Mouse (Mus musculus): Measurements from ENCODE around the gene Col4a3bp. TPM values are rescaled to one million over a fixed set of nuclear protein-coding genes. Genes with fewer than 3 reads are reported as not detected.

The Col4a3bp gene
- polyA plus RNA-seq, 1 experiment from 2014 or later = 10.0 TPM

DNA sequence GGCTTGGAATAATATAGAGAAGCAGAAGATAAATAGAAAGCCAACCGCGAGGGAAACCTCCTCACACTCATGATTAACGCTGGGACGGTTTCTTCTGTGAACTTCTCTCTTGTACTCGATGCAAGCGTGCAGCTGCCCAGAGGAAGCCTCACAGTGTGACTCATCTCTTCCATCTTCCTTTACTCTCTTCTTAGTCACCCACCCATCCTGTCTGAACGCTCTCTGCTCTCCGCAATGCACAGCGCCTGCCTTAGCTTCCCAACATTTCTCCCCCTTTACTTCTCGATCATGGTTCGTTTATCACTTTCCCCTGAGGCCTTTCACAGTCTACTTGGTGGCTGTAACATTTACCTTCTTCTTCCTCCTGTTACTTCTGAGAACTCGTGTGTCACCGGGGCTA is 31.8 kb upstream of the Col4a3bp start:
- TF ChIP-seq EP300 (IDR thresholded peaks at IDR 0.05) = peak; percentile 32
- no peak for TF ChIP-seq CTCF (IDR thresholded peaks at IDR 0.05)
- Histone ChIP-seq H3K4me3 (ENCODE audit: low read depth, low read length) (no peak overlapping the region), H3K4me2 (replicated peaks; ENCODE audit: low read depth, low read length) (no peak overlapping the region), H3K9ac (replicated peaks; ENCODE audit: low read depth) (no peak overlapping the region), H3K36me3 (ENCODE audit: insufficient read depth, low read length) (no peaks in the 10 kb centered on the region), H3K4me1 (ENCODE audit: insufficient read depth, low read depth, low read length) (peaks cover 11% of the 10 kb centered on the region; the same call in 1 of the 2 replicates), H3K27ac (ENCODE audit: low read length) (peak overlapping the region; percentile 34), H3K27me3 (replicated peaks; ENCODE audit: insufficient read depth, low read length) (no peaks in the 10 kb centered on the region), H3K9me3 (ENCODE audit: low read length) (no peaks in the 10 kb centered on the region)
- 55% methylated on average over 13 of the region's 13 CpGs for WGBS
- DNase-seq (ENCODE audit: low spot score) = peak; percentile 66
- ATAC-seq = peak; percentile 77

DNA sequence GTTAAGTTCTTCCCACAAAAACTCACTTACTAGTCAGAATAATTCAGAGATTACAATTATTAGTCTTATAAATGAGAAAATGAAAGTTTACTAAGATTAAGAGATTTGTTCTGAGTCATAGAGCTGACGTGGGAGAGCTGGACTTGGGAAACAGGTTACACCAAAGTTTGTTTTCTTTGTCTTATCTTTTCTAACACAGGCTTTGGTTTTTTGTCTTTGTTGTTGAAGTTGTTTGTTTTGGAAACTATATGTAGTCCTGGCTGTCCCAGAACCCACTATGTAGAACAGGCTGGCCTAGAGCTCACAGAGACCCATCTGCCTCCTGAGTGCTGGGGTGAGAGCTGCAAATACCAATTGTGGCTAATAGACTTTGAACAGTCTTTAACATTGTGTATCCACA is 31.2 kb upstream of the Col4a3bp start:
- no peak overlapping the region for H3K4me2 ChIP-seq (replicated peaks; ENCODE audit: low read depth, low read length)
- H3K4me3 ChIP-seq (ENCODE audit: low read depth, low read length) = no peak overlapping the region
- peak; percentile 46 for DNase-seq (ENCODE audit: low spot score)
- H3K9me3 ChIP-seq (ENCODE audit: low read length) = no peaks in the 10 kb centered on the region
- no peak overlapping the region for H3K9ac ChIP-seq (replicated peaks; ENCODE audit: low read depth)
- peak overlapping the region; percentile 34; the same call in 1 of the 2 replicates for H3K27ac ChIP-seq (ENCODE audit: low read length)
- TF ChIP-seq CTCF (IDR thresholded peaks at IDR 0.05) (no peak), EP300 (IDR thresholded peaks at IDR 0.05) (no peak)
- 52% methylated on average over 1 of the region's 1 CpGs for WGBS
- no peaks in the 10 kb centered on the region for H3K27me3 ChIP-seq (replicated peaks; ENCODE audit: insufficient read depth, low read length)
- peaks cover 11% of the 10 kb centered on the region; the same call in 1 of the 2 replicates for H3K4me1 ChIP-seq (ENCODE audit: insufficient read depth, low read depth, low read length)
- no peaks in the 10 kb centered on the region for H3K36me3 ChIP-seq (ENCODE audit: insufficient read depth, low read length)
- 0 out of 2 replicates have a peak, but pooled peaks have one; percentile 7 for ATAC-seq

DNA sequence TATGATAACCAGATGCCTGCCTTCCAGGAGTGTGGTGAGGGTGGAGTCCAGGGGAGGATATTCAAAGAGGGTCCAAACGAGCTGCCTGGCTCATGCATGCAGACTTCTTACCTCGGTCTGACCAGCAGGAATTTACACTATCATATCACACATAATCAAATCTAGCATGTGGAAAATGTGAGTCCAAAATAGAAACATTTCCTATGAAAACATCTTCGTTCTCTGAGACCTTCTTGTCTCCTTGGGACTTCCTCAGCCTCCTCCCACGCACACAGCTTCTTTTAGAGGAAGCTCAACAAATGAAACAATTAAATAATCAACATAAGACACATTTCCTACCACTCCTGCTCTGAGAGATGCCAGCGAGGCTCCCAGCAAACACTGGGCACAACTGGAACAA is 30.5 kb upstream of the Col4a3bp start:
- Histone ChIP-seq H3K9me3 (ENCODE audit: low read length) (no peaks in the 10 kb centered on the region), H3K27ac (ENCODE audit: low read length) (no peak overlapping the region), H3K27me3 (replicated peaks; ENCODE audit: insufficient read depth, low read length) (no peaks in the 10 kb centered on the region), H3K36me3 (ENCODE audit: insufficient read depth, low read length) (no peaks in the 10 kb centered on the region), H3K4me2 (replicated peaks; ENCODE audit: low read depth, low read length) (no peak overlapping the region), H3K4me3 (ENCODE audit: low read depth, low read length) (no peak overlapping the region), H3K9ac (replicated peaks; ENCODE audit: low read depth) (no peak overlapping the region), H3K4me1 (ENCODE audit: insufficient read depth, low read depth, low read length) (peaks cover 11% of the 10 kb centered on the region; the same call in 1 of the 2 replicates)
- ATAC-seq (peak; percentile 11; the same call in 1 of the 2 replicates), DNase-seq (ENCODE audit: low spot score) (peak; percentile 37)
- no peak for TF ChIP-seq CTCF (IDR thresholded peaks at IDR 0.05)
- TF ChIP-seq EP300 (IDR thresholded peaks at IDR 0.05) = peak; percentile 44; the same call in 1 of the 2 replicates
- WGBS = 33% methylated on average over 5 of the region's 5 CpGs

DNA sequence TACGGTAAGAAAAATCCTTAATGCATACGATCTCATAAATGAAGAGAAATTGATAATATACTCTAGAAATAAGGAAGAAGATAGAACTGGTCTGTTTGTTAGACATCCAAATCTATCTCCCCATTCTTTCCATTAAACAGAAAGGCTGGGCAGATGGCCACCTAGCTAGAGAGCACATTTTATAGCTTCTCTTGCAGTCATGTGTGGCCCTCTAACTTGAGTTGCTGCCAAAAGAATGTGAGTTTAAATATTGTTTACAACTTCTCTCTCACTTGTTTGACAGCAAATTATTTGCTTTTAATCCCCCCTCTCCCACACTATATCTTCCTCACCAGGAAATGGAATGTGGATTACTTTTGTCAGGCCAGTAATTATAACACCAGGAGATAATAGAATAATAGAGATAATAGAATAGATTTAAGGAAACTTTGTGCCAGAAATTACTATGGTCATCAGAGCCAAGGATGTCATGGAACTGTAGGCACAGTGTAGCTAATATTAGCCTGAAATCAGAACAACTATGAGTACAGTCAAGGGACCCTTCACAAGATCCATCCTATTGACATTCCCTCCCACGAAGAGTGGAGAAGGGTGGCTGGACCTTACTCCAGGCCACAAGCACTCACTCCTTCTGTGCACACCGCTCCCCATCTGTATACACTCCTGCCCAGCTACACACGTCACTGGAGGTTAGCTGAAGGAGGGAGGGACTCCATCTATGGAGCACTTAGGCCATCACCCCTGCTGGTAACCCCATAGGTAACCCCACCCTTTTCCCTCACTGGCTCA is 28.1 kb upstream of the Col4a3bp start:
- DNase-seq (ENCODE audit: low spot score) = peak; percentile 18
- Histone ChIP-seq H3K9ac (replicated peaks; ENCODE audit: low read depth) (no peak overlapping the region), H3K27ac (ENCODE audit: low read length) (no peak overlapping the region), H3K27me3 (replicated peaks; ENCODE audit: insufficient read depth, low read length) (no peaks in the 10 kb centered on the region), H3K36me3 (ENCODE audit: insufficient read depth, low read length) (no peaks in the 10 kb centered on the region), H3K4me1 (ENCODE audit: insufficient read depth, low read depth, low read length) (peaks cover 11% of the 10 kb centered on the region; the same call in 1 of the 2 replicates), H3K9me3 (ENCODE audit: low read length) (no peaks in the 10 kb centered on the region), H3K4me3 (ENCODE audit: low read depth, low read length) (no peak overlapping the region), H3K4me2 (replicated peaks; ENCODE audit: low read depth, low read length) (no peak overlapping the region)
- WGBS = 60% methylated on average over 5 of the region's 5 CpGs
- 0 out of 2 replicates have a peak, but pooled peaks have one; percentile 10 for ATAC-seq
- TF ChIP-seq EP300 (IDR thresholded peaks at IDR 0.05) (no peak), CTCF (IDR thresholded peaks at IDR 0.05) (no peak)

DNA sequence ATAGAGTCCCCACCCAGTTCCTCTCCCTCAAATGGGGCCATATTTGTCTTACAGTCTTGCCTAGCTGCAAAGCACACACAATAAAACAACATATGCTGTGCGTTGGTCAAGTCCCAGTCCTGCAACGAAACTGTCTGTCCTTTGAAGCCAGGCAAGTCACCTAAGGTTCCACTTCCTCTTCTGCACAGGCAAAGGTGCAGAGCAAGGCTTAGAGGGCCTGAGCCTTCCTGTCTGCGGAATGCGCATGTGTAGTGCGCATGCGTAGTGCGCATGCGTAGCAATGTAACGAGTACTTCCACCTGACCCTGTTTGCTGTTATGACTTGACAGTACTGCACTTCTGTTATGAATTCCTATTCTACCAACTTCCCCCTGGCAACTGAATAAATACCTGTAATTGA is 26.2 kb upstream of the Col4a3bp start:
- 96% methylated on average over 9 of the region's 9 CpGs for WGBS
- ATAC-seq (no peak), DNase-seq (ENCODE audit: low spot score) (no peak)
- no peak overlapping the region for H3K4me2 ChIP-seq (replicated peaks; ENCODE audit: low read depth, low read length)
- no peak overlapping the region for H3K4me3 ChIP-seq (ENCODE audit: low read depth, low read length)
- peaks cover 11% of the 10 kb centered on the region; the same call in 1 of the 2 replicates for H3K4me1 ChIP-seq (ENCODE audit: insufficient read depth, low read depth, low read length)
- H3K27ac ChIP-seq (ENCODE audit: low read length) = no peak overlapping the region
- H3K9me3 ChIP-seq (ENCODE audit: low read length) = no peaks in the 10 kb centered on the region
- no peak overlapping the region for H3K9ac ChIP-seq (replicated peaks; ENCODE audit: low read depth)
- no peaks in the 10 kb centered on the region for H3K36me3 ChIP-seq (ENCODE audit: insufficient read depth, low read length)
- no peak for TF ChIP-seq EP300 (IDR thresholded peaks at IDR 0.05)
- no peak for TF ChIP-seq CTCF (IDR thresholded peaks at IDR 0.05)
- no peaks in the 10 kb centered on the region for H3K27me3 ChIP-seq (replicated peaks; ENCODE audit: insufficient read depth, low read length)

DNA sequence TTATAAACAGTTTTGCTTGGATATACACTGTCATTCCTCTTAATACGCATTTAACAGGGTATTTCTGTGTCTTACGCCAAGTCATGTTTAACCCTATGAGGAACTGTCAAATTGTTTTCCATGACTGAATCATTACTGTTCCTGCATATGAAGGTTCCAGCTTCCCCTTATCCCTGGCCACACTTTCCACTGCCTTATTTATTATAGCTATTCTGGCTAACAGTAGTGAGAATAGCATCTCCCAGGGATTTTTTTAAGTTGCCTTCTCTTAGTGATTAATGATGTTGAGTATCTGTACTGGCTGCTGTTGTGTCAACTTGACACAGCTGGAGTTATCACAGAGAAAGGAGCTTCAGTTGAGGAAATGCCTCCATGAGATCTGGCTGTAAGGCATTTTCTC is 25.1 kb upstream of the Col4a3bp start:
- Histone ChIP-seq H3K27me3 (replicated peaks; ENCODE audit: insufficient read depth, low read length) (no peaks in the 10 kb centered on the region), H3K9me3 (ENCODE audit: low read length) (no peaks in the 10 kb centered on the region), H3K9ac (replicated peaks; ENCODE audit: low read depth) (no peak overlapping the region), H3K36me3 (ENCODE audit: insufficient read depth, low read length) (no peaks in the 10 kb centered on the region), H3K4me2 (replicated peaks; ENCODE audit: low read depth, low read length) (no peak overlapping the region), H3K27ac (ENCODE audit: low read length) (no peak overlapping the region), H3K4me3 (ENCODE audit: low read depth, low read length) (no peak overlapping the region), H3K4me1 (ENCODE audit: insufficient read depth, low read depth, low read length) (peaks cover 5% of the 10 kb centered on the region; the same call in 1 of the 2 replicates)
- DNase-seq (ENCODE audit: low spot score) = no peak
- TF ChIP-seq EP300 (IDR thresholded peaks at IDR 0.05) (no peak), CTCF (IDR thresholded peaks at IDR 0.05) (no peak)
- ATAC-seq = no peak
- 76% methylated on average over 2 of the region's 2 CpGs for WGBS

All from lung, postnatal 0 days (tissue).